Mouse (Mus musculus) G1E (cell line): ENCODE measurements at regions not wholly inside any gene's neighbourhood (a gene's known extent, or its start where the extent isn't known, plus 50 kb on each side); places are given as distances from the start of the nearest gene placed in this dataset.

ENCODE experiments used
- CTCF ChIP-seq: IDR thresholded peaks from 2 replicates; pipeline ENCODE4 v1.5.1; 2012; ENCODE audit warnings: low read depth, low read length, inconsistent platforms, mixed read lengths
- GATA1 ChIP-seq: IDR thresholded peaks from 2 replicates; pipeline ENCODE4 v1.6.1; 2012; ENCODE audit warnings: borderline replicate concordance, low read length, inconsistent platforms, mixed read lengths
- POLR2AphosphoS5 ChIP-seq: IDR thresholded peaks from 2 replicates; pipeline ENCODE4 v1.6.1; 2012; ENCODE audit warnings: low read depth, low read length, inconsistent platforms; ENCODE audit not compliant: insufficient replicate concordance
- TAL1 ChIP-seq: conservative IDR thresholded peaks from 2 replicates; pipeline ENCODE4 v1.6.1; 2012; ENCODE audit warnings: low read depth, low read length, inconsistent platforms, mixed read lengths

GRCm38 (mm10) chr14:48582080-48582479 lies 91.5 kb downstream of the Otx2 start:
- TF ChIP-seq CTCF = no peak
- no peak for TF ChIP-seq GATA1
- no peak for TF ChIP-seq TAL1
- no peak for TF ChIP-seq POLR2AphosphoS5
